Mouse (Mus musculus): Measurements from ENCODE around the gene Abca5.

Abca5 gene

GRCm38 (mm10) chr11:110306475-110307168 lies 30.9 kb downstream of the Abca5 start:
- no peak for DNase-seq (ENCODE audit: extremely low spot score, low read depth, low spot score)

GRCm38 (mm10) chr11:110303411-110303810 lies 34.1 kb downstream of the Abca5 start:
- peak; percentile 58 for DNase-seq (ENCODE audit: extremely low spot score, low read depth, low spot score)

DNA sequence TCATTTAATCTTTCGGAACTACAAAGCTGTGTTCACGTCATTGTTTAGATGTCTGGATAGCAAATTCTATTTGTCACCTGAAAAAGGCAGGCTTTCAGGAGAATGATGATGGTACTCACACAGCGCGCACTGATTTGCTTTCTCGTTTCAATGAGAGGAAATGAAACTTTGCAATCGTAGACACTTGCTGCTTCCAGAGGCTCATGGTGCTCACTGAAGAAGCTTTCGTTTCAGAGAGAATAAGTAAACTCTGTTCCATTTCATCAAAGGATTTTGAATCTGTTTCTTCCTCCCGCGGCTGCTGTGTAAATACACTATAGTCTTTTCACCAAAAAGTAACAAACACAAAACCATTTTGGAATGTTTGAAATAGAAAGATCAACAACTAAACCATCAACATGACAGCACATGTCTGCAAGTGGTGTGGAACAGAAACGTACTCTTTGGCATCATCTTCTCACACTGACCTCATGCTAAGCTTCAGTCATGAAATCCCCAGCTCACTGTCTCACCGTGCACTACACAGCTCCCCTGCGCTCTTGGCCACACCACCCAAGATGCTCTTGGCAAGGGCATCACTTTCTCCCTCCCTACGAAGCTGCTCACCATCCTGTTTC lies 39.5 kb downstream of the Abca5 start:
- no peak for DNase-seq (ENCODE audit: extremely low spot score, low read depth, low spot score)

DNA sequence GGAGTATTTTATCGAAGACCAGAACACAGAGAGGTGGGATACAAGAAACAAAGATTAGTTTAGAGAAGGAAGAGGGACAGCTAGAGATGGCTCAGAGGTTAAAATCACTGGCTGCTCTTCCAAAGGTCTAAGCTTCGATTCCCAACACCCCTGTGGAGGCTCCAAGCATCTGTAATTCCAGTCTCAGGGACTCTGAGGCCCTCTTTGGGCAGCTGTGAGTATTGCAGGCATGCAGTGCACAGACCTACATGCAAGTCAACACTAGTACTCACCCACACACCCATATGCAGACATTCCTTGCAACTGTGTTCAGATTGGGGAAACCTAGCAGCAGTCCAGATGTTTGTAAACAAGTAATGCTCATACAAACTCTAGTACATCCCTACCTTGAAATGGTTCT lies 46.9 kb downstream of the Abca5 start:
- no peak for DNase-seq (ENCODE audit: extremely low spot score, low read depth, low spot score)

DNA sequence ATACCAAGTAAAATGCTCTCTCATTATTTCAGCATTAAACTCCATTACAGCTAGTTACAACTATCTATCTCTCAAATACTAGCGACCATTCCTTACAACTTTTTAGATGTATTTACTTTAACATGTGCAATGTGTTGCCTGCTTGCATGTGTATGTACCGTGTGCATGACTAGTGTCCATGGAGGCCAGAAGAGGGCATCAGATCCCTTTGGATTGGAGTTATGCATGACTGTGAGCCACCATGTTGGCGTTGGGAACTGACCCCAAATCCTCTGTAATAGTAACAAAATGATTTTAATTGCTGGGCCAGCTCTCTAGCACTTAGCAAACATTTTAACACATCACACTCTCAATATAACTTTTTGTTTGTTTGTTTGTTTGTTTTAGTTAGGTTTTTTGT lies 49.1 kb downstream of the Abca5 start:
- no peak for DNase-seq (ENCODE audit: extremely low spot score, low read depth, low spot score)

GRCm38 (mm10) chr11:110287694-110288093 lies 49.8 kb downstream of the Abca5 start:
- no peak for DNase-seq (ENCODE audit: extremely low spot score, low read depth, low spot score)

GRCm38 (mm10) chr11:110286331-110286730 lies 51.2 kb downstream of the Abca5 start:
- no peak for DNase-seq (ENCODE audit: extremely low spot score, low read depth, low spot score)

DNA sequence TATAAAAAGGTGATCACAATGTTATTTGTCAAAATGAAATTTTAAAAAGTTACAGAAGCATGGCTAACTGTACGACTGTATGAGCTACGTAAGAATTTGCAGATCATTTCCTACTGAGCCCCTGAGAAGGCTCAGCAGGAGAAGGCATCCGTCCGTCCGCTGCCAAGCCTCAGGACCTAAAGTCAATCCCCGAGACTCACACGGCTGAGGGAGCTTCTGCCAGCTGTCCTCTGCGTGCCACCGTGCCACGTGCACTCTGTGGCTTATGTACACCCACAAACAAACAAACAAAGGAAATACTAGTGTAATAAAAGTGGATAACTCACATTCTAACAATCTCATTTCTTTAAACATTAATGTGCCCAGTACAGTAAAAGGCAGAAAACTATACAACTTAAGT lies 52.7 kb downstream of the Abca5 start:
- DNase-seq (ENCODE audit: extremely low spot score, low read depth, low spot score), result no peak

GRCm38 (mm10) chr11:110284185-110284787 lies 53.2 kb downstream of the Abca5 start:
- DNase-seq (ENCODE audit: extremely low spot score, low read depth, low spot score), result no peak

DNA sequence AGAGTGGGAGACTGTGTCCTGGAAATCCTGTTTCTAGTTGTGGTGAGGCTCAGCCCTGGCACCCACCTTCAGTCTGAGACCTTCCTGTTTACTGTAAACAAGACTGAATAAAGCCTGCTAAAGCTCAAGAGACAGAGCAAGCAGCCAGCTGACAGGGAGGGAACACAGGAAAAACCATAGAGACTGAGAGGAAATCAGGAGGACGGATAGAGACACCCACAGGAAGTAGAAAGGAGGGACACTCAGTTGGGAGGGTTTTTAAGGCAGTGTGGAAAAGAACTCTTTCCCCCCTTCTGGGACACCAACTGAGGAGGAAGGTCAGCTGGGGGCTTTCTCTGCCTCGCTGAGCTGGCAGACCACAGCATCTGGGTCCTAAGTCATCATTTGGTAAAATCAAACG lies 62.7 kb downstream of the Abca5 start:
- DNase-seq (ENCODE audit: extremely low spot score, low read depth, low spot score), result no peak

GRCm38 (mm10) chr11:110271745-110272144 lies 65.8 kb downstream of the Abca5 start:
- peak; percentile 75 for DNase-seq (ENCODE audit: extremely low spot score, low read depth, low spot score)

GRCm38 (mm10) chr11:110268244-110268844 lies 69.2 kb downstream of the Abca5 start:
- peak; percentile 69 for DNase-seq (ENCODE audit: extremely low spot score, low read depth, low spot score)

DNA sequence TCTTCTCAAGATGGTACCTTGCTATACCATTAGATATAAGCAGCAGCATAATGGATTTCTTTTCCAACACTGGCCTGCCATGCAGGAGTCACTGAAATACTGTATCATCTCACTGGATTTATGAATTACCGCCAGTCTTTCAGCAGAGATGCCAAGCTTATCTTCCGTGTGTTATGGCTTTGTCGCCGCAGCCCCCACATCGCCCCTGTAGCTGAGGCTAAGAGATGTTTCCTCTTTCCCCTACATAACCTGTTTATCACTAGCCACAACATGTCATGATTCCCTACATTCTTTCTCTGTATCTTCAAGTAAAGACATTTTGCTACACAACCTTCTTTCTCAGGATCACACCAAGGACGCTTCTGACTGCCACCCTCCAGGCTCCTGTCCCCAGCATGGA lies 70.3 kb downstream of the Abca5 start:
- DNase-seq (ENCODE audit: extremely low spot score, low read depth, low spot score), result no peak

GRCm38 (mm10) chr11:110266757-110267156 lies 70.8 kb downstream of the Abca5 start:
- DNase-seq (ENCODE audit: extremely low spot score, low read depth, low spot score), result no peak

DNA sequence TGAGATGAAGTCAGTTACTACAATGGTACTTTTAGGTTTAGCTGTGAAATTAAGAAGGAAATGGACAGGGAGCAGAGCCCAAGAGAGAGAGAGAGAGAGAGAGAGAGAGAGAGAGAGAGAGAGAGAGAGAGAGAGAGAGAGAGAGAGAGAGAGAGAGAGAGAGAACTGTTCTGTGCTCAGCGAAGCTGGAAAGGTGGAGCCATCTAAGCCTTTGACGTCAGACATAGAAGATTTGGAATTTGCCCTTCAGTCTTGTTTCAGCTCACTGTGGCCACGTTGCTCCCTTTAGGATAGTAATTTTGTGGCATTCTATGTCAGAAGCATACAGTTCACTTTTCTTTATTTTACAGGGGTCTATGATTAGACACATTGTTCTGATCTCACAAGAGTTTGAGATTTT lies 75.6 kb downstream of the Abca5 start:
- DNase-seq (ENCODE audit: extremely low spot score, low read depth, low spot score), result no peak

DNA sequence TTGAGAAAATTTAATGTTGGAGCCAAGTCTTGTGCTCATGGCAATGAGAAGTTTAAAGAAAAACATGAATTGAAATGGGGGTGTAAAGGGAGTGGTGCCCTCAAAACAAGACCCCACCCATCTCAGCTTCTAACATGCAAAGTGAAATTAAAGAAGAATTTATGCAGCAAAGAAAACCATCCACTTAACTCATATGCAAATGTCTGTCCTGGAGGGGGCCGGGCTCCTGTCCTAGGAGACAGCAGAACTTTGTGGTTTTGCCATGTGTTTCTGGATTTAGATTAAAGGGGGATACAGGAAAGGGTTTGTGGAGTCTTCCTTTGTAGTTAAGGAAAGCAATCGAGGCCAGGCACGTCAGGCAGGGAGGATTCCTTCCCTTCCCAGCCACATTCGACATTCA lies 79.6 kb downstream of the Abca5 start:
- DNase-seq (ENCODE audit: extremely low spot score, low read depth, low spot score), result no peak

- no peak for DNase-seq (ENCODE audit: extremely low spot score, low read depth, low spot score)
Observed at GRCm38 (mm10) chr11:110257061-110257460, 80.5 kb downstream of the Abca5 start.

- no peak for DNase-seq (ENCODE audit: extremely low spot score, low read depth, low spot score)
Observed at GRCm38 (mm10) chr11:110252256-110252655, 85.3 kb downstream of the Abca5 start.

DNA sequence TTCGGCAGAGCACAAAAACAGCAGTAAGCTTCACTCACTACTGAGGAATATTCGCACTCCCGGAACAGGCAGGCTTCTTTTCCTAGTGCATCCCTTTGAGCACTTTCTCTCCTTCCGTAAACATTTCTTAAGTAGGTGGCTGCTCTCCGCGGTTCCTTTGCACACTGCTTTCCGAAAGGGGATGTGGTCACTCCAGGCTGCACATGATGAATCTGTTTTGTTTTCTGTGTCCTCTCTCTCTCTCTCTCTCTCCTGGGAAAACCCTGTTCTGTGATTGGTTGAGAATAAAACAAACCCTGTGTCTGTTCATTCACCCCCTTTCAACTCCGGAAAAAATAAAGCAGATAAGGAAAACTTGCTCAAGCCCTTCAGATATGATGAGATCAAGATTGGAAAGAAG lies 86.0 kb downstream of the Abca5 start, which contains the start of gene Abca6:
TSS of gene Abca6 (minus strand) at position 243 of the 400 bp plus-strand sequence.
- DNase-seq (ENCODE audit: extremely low spot score, low read depth, low spot score), result no peak

GRCm38 (mm10) chr11:110244730-110245129 lies 92.8 kb downstream of the Abca5 start:
- no peak for DNase-seq (ENCODE audit: extremely low spot score, low read depth, low spot score)

- no peak for DNase-seq (ENCODE audit: extremely low spot score, low read depth, low spot score)
Observed at GRCm38 (mm10) chr11:110237466-110237865, 100.0 kb downstream of the Abca5 start.

GRCm38 (mm10) chr11:110232975-110233374 lies 104.5 kb downstream of the Abca5 start:
- no peak for DNase-seq (ENCODE audit: extremely low spot score, low read depth, low spot score)

Data from hindlimb bud, embryonic 11.5 days (tissue).